Mouse (Mus musculus) kidney, postnatal 14 days (tissue): ENCODE results near the gene Rasal2.

Source experiments
- DNase-seq: peaks from one replicate; pipeline ENCODE4 v3.0.0; 2022; ENCODE audit warnings: mixed read lengths

The Rasal2 gene

DNA sequence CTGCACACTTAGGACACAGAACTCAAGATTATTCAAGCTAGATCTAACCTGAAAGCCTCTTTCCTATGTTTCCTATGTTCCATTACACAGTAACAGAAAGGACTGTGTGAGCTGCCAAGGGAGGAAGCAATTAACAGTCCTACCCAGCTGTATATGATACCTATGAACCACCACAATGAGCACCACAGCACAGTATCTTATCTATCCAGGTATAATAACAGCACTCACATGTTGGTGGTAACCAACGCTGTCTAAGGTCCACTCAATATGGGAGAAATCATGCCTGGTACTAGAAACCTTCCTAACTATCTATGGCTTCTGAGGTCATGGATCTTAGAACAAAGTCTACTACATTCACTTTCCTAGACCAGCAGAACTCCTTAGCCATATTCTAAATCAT lies 89.3 kb downstream of the Rasal2 start:
- DNase-seq = no peak

DNA sequence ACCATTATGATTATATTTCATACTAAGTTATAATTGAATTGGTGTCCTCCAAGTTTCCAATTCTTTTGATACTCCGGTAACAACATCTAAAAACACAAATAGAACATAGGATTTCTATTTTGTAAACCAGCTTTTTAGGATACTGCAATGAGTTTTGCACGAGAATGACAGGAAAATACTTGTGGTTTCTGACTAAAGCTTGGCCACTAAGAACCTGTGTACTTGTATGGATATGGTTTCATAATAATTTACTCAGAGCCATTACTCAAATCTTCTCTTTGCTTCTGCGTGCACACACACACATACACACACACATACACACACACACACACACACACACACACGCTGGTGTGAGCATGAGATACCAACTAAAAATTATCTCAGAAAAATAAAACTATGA lies 93.5 kb downstream of the Rasal2 start:
- DNase-seq = no peak

GRCm38 (mm10) chr1:157301266-157301665 lies 111.1 kb downstream of the Rasal2 start:
- no peak for DNase-seq

DNA sequence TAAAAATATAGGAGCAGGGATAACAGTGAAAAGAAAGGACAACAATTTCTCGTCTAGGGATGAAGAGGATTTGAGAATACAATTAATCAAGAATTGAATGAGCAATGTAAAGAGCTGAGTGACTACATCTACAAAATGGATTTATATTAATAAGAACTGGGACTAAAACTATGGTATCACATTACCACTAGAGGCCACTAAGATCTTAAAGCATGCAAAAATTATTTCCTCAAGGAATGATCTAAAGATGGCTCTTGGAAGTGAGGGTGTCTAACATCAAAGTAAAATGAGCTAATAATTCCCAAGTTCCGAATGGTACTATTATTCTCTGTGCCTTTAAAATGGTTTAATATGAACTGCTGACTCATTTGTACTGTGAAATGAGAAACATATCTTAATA lies 112.8 kb downstream of the Rasal2 start:
- DNase-seq = no peak

GRCm38 (mm10) chr1:157298990-157299389 lies 113.4 kb downstream of the Rasal2 start:
- no peak for DNase-seq

- no peak for DNase-seq
Measured at GRCm38 (mm10) chr1:157297137-157297536, 115.3 kb downstream of the Rasal2 start.

GRCm38 (mm10) chr1:157295868-157296267 lies 116.5 kb downstream of the Rasal2 start:
- no peak for DNase-seq

- no peak for DNase-seq
Measured at GRCm38 (mm10) chr1:157290173-157290572, 122.2 kb downstream of the Rasal2 start.

DNA sequence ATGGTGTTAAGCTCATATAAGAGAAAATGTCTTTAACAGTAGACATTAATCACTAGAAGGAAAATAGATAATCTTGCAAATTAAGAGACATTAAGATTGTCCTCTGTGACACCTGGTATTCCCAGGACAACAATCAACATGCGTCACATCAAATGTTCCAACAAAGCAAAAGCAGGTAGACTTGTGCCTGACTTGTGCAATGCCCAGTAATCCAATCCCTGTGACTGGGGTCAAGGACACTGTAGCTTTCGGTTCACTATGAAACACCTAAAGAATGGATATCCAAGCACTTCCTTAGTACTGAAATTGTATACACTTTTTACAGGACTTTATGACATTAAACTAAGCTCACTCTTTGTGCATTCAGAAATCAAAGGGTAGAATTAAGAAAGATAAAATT lies 123.1 kb downstream of the Rasal2 start:
- DNase-seq = no peak

DNA sequence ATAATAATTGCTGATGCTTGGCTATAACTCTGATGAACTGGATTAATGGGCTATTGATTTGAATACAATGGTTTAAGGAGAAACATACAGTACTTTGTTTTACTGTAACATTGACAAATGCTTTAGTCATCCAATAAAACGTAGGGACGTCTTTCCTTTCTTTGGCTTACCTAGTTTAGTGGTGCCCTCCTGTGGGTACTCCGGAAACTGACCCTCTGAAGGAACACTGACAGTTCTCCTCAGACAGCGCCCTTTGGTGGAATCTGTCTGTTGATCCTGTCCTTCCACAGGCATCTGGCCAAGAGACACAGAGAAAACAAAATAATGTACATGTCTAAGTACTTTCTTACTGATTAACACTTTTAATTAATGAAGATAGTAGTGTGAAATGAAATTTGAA lies 125.8 kb downstream of the Rasal2 start:
- DNase-seq = peak; percentile 65

- no peak for DNase-seq
Measured at GRCm38 (mm10) chr1:157285366-157285765, 127.0 kb downstream of the Rasal2 start.

DNA sequence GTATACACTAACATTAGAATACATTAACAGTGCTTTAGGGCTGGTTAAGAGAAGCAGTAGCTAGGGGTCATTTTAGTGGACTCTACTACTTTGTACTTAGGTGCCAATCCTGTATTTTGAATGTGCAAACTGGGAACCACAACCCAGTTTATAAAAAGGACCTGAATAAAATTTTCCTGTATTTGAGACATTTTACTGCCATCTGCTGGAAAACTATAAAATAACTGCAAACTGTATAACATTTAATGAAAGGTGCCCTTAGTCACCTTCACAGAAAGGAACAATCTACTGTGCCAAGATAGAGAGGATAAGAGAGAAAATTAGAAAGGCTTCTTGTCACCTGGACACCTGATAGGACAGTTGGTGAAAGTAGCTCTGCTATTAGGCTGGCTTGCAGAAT lies 131.6 kb downstream of the Rasal2 start:
- no peak for DNase-seq

GRCm38 (mm10) chr1:157275672-157276307 lies 136.6 kb downstream of the Rasal2 start:
- DNase-seq = no peak

DNA sequence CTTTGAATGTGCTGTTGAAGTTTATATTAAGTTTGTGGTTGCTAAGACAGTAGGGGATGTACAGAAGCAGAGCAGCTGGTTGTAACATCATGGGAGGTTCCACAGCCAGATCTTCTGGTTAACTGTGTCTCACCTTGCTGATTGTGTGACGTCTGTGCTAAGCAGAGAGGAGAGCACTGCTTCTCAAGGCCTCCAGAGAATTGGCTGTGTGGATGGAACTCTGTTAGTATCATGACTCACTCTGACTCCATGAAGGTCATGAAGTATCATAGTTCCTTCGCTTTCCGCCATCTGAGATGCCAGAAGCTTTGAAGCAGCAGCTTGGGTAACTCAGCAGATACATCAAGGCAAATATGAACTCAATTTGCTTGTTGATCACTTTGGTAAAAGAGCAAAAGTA lies 144.5 kb downstream of the Rasal2 start:
- no peak for DNase-seq

DNA sequence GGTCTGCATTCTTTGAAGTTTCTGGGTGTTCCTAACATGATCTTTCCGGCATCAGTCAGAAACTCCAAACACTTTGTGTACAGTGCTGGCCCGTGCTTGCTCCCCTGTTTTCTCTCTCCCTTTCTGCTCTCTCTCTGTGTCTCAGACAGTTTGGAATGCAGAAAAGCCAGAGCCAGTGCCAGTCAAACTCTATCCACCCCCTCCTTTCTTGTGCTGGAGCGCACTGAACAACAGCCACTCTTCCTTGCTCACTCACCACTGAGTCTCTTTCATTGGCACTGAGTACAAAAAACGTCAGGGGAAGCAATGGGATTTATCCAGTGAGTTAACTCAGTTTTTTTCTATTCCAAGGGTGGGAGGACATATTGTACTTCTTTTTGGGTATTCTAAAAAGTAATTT lies 155.8 kb downstream of the Rasal2 start:
- DNase-seq = peak; percentile 27

DNA sequence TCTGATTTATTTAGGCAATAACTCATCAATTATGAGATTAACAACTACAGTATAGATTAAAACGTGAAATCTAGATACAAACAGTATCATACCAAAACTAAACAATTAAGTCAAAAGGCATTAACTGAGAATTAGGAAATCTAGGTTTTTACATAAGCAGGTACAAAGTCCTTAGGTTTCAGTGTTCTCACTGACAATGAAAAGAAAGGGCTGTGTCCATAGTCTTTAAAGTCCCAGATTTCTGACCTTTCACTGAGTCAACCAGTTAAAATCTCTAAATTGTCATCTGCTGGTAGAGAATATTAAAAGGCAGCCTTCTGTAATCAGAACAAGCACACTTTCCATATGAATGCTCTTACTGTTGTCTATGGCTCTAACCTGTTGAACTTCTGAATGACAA lies 156.6 kb downstream of the Rasal2 start:
- no peak for DNase-seq

DNA sequence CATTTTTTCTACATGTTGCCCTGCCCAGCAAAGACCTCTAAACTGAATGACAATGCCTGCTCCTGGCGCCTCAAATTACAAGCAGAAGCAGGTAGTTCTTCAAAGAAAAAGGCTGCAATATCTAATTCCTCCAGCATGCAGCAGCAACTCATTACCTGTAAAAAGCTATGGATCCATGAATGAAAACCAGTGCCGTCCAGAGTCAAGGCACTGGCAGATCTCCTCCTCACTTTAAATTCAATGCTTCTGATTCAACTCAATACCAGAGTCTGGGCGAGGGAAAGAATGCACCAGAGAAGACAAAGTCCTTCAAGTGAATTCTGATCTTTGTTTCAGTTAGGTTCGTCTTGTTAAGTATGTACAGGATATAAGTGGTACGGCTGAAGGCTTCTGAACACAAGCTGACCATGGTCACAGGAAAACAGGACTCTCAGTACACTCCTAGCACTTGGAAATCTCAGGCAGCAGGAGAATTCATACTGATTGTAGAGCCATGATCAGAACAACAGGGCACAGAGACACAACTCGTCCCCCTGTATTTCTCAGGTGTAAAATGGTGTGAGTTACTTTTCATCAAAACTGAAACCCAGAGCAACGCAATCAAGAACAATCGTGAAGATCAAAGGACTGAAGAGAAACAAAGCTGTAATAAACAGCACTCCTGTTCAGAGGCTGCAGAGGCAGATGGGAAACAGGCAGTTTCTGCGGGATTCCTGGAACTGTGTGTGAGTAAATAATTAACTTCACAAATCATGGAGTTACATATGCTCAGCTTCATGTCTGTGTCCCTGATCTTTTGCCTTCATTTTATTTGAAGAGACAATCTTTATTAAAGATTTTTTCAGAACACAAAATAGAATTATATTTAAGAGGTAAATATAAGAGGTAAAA lies 158.6 kb downstream of the Rasal2 start:
- DNase-seq = peak; percentile 20

GRCm38 (mm10) chr1:157248112-157248511 lies 164.3 kb downstream of the Rasal2 start:
- no peak for DNase-seq

DNA sequence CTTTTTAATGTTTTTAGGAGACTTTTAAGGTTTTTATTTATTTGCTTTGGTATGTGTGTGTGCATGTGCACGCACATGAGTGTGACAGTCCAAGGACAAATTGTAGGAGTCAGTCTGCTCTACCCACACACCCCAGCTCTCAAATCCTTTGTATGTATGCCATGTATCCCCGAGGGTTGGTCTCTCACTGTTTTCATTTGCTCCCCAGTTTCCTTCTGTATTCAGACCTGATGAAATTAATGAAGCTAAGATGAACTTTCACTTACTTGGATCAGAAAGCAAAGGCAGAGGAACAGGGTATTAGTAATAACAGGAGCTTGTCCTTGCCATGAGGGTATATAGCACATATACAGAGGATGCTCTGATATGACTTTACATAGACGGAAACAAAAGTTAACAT lies 165.1 kb downstream of the Rasal2 start:
- no peak for DNase-seq

- DNase-seq = no peak
Measured at GRCm38 (mm10) chr1:157246779-157247178, 165.6 kb downstream of the Rasal2 start.

- DNase-seq = no peak
Measured at GRCm38 (mm10) chr1:157244453-157244790, 168.0 kb downstream of the Rasal2 start.

- DNase-seq = no peak
Measured at GRCm38 (mm10) chr1:157243576-157244452, 168.6 kb downstream of the Rasal2 start.

DNA sequence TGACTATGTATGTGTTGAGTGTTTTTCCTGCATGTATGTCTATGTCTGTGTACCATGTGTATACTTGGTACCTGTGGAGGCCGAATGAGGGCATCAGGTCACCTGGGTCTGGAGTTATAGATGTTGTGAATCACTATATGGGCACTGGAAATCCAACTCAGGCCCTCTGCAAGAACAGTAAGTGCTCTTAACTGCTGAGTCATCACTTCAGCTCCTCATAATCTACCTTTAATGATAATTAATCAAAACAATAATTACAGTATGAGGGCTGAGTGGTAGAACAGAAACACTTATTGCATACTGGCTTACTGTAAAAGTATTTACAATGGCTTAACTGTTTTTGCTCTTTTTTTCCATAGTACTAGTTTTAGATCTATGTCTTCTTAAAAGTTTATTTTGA lies 172.7 kb downstream of the Rasal2 start:
- DNase-seq = no peak
